Mouse (Mus musculus): ENCODE measurements around the gene Magi1.
"Not testable (repeated sequence)": the region's sequence is repeated elsewhere in the genome, so short reads cannot be mapped to it uniquely, and the experiment has no call there.

The Magi1 gene

GRCm38 (mm10) chr6:93657187-93657974 lies 626.3 kb downstream of the Magi1 start:
- peak; percentile 80 for DNase-seq (ENCODE audit: extremely low spot score)

DNA sequence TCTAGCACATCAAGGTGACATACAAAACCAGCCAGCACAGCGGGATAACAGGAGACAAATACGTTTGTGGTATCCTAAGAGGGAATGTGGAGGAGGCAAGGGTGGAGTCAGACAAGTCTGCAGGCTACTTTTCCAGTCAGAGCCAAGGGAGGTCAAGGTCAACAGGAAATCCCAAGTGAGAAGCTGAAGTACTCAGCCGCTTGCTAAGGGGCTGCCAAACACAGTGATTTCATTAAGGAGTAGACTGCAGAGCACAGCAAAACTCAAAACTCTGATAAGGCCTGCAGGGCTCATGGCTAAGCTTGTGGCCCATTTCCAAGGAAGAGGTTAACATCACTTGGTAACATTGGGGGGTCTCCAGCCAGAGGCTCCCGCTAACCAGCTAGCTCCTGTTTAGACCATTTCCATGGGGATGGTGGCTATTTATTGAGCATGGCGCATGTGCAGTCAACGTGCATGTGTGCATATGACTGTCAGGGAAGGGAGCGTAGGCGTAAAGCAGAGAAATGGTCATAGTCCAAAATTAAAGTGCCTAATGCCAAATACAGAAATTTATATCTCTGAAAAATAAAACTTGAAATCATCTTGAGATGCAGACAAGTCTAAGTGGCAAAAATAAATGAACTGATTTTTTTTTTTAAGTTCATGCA lies 635.0 kb downstream of the Magi1 start:
- DNase-seq (ENCODE audit: extremely low spot score) = no peak

GRCm38 (mm10) chr6:93629735-93630291 lies 653.9 kb downstream of the Magi1 start:
- not testable (repeated sequence) for DNase-seq (ENCODE audit: extremely low spot score)

DNA sequence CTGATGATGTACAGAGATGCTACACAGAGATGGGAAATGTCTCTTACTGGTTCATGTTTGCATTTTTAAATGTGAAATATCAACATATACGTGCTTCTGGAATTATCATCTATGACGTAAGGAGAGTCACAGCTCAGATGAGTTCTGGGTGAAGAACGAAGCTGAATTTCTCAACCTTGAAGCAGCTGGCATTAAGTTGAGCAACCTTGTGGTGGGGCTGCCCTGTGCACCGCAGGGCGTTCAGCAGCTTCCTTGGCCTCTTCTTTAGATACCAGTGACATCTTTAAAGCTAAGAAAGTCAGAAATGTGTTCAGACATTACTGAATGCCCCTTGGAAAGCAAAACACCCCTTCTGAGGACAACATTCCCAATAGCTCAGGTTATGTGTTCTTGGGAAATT lies 656.5 kb downstream of the Magi1 start:
- no peak for DNase-seq (ENCODE audit: extremely low spot score)
